Mouse (Mus musculus) neural tube, embryonic 14.5 days (tissue): ENCODE data around the gene Ap1m2. TPM values are rescaled to one million over a fixed set of nuclear protein-coding genes. Genes with fewer than 3 reads are reported as not detected.
A peak's percentile ranks its signal among the peaks of the same experiment; 100 is the strongest.

Source experiments
- ATAC-seq: fragments of 200-750 bp; cut with Nextera tagmentation; 2 replicates; pipeline ENCODE4 v1.8.0; 2017; ENCODE audit warnings: low read depth, mild to moderate bottlenecking, moderate TSS enrichment, moderate library complexity
- H3K27ac ChIP-seq: fragments of 300-500 bp; sonication (generic); 2 replicates; pipeline ENCODE4 v1.5.1; 2014; ENCODE audit warnings: low read depth, mild to moderate bottlenecking, control low read depth, low read length, moderate library complexity, mixed read lengths
- H3K27me3 ChIP-seq: fragments of 300-500 bp; sonication (generic); 2 replicates; pipeline ENCODE4 v1.6.1; 2014; ENCODE audit warnings: low read length; ENCODE audit not compliant: control insufficient read depth, insufficient read depth
- H3K36me3 ChIP-seq: fragments of 300-500 bp; sonication (generic); 2 replicates; pipeline ENCODE4 v1.6.1; 2014; ENCODE audit warnings: low read length, mixed read lengths; ENCODE audit not compliant: control insufficient read depth, insufficient read depth
- H3K4me1 ChIP-seq: fragments of 300-500 bp; sonication (generic); 2 replicates; pipeline ENCODE4 v1.6.1; 2014; ENCODE audit warnings: low read length; ENCODE audit not compliant: control insufficient read depth, insufficient read depth
- H3K4me2 ChIP-seq: fragments of 300-500 bp; sonication (generic); 2 replicates; pipeline ENCODE4 v1.6.1; 2014; ENCODE audit warnings: mild to moderate bottlenecking, low read depth, low read length, control low read depth
- H3K4me3 ChIP-seq: fragments of 300-500 bp; sonication (generic); 2 replicates; pipeline ENCODE4 v1.5.1; 2014; ENCODE audit warnings: low read depth, low read length, control low read depth, mixed read lengths
- H3K9ac ChIP-seq: fragments of 300-500 bp; sonication (generic); replicated peaks from 2 replicates; pipeline ENCODE4 v1.6.1; 2014; ENCODE audit warnings: low read depth, mild to moderate bottlenecking, control low read depth, low read length, mixed read lengths
- H3K9me3 ChIP-seq: fragments of 300-500 bp; sonication (generic); 2 replicates; pipeline ENCODE4 v1.6.1; 2016; ENCODE audit warnings: low read length; ENCODE audit not compliant: control insufficient read depth
- WGBS: fragments of 180-500 bp; shearing (Covaris S2); extraction: QIAGEN DNeasy Blood & Tissue Kit; methylation state at CpG from one replicate; pipeline ENCODE4 v1.1.7; 2014; 5-methylcytosine and 5-hydroxymethylcytosine counted together
- polyA plus RNA-seq: library from polyadenylated mRNA; unstranded; fragments of >200 nt; fragmentation: Nextera tagmentation; extraction: Ambion mirVana; gene quantifications from 2 replicates; pipeline ENCODE4 v1.2.1, GENCODE M21; 2014

Ap1m2 gene
- polyA plus RNA-seq, 1 experiment from 2014 or later, result 2.3 TPM

DNA sequence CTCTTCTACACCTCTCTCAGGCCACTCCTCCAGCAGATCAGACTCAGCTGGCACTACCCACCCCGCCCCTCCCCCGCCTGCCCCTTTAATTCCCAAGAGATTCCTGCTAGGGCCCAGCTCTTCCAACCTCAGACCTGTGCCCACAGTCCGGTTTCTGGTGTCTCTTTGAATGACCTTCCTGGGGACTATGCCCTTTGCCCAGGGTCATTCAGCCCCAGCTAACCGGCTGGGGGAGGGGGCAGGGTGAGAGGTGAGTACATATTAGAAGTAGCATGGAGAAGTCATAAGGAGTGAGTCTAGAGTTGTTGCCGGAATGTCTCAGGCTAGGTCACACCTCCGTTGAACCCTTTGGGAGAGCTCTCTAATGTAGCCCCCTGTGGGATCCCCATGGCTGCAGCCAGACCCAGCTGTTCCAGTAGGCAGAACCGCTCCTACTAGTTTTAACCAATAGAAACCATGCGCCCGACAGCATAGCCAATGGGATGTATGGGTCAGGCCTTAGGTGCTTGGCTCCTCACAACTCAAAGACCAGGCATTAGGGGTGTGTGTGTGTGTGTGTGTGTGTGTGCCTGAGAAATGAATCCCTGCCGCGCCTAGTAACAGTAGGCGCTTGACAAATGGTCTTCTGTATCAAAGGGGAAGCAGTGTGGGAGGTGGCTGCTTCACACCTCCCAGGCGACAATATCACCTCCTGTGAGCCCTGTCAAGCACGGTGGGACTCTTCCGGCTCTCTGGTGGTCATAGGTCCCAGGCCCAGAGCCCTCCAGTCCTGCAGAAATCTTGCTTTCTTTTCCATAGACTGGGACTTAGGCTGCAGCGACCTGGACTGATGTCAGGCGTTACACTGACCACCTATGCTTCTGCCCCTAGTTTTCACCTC, 62.3 kb downstream of the Ap1m2 start:
- Histone ChIP-seq H3K9me3 (no peaks in the 10 kb centered on the region), H3K36me3 (no peaks in the 10 kb centered on the region), H3K4me2 (no peak overlapping the region), H3K9ac (no peak overlapping the region), H3K27me3 (peaks cover 37% of the 10 kb centered on the region), H3K27ac (no peak overlapping the region), H3K4me1 (peaks cover 3% of the 10 kb centered on the region; the same call in 1 of the 2 replicates), H3K4me3 (no peak overlapping the region)
- WGBS, result 35% methylated on average over 17 of the region's 17 CpGs
- ATAC-seq, result no peak

DNA sequence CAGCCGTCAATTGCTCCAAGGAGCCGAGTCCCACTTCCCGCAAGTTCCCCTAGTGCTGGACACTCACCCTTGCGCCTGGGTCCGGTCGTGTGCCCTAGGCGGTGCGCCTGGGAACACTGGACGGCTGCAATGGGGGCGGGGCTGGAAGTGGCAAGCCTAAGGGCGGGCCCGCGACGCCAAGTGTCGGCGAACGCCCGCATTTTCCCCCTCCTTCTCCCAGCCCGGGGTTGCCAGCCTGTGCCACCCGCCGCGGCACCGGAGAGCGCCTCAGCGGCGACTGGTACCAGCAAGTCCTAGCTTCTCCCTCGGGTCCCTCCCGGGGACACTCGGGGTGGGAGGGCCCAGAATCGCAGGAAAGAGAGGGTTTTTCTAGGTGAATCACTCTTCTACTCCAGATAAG, 63.8 kb downstream of the Ap1m2 start, which contains the start of gene S1pr5:
S1pr5 (minus strand) TSS at position 118 of the 400 bp plus-strand sequence.
- Histone ChIP-seq H3K4me1 (peaks cover 12% of the 10 kb centered on the region), H3K9me3 (no peaks in the 10 kb centered on the region), H3K4me2 (no peak within 1 kb of the TSS), H3K4me3 (no peak within 1 kb of the TSS), H3K36me3 (no peaks in the 10 kb centered on the region), H3K27me3 (peaks cover 45% of the 10 kb centered on the region), H3K9ac (no peak within 1 kb of the TSS), H3K27ac (no peak within 1 kb of the TSS)
- WGBS, result under 1% methylated on average over 26 of the region's 30 CpGs
- ATAC-seq, result no peak

GRCm38 (mm10) chr9:21246342-21246741, 65.8 kb downstream of the Ap1m2 start:
- H3K4me2 ChIP-seq, result no peak overlapping the region
- 67% methylated on average over 1 of the region's 1 CpGs for whole genome bisulfite sequencing
- H3K36me3 ChIP-seq, result no peaks in the 10 kb centered on the region
- ATAC-seq, result no peak
- no peak overlapping the region for H3K4me3 ChIP-seq
- H3K9me3 ChIP-seq, result no peaks in the 10 kb centered on the region
- H3K4me1 ChIP-seq, result peaks cover 12% of the 10 kb centered on the region
- peaks cover 48% of the 10 kb centered on the region for H3K27me3 ChIP-seq
- no peak overlapping the region for H3K9ac ChIP-seq
- no peak overlapping the region for H3K27ac ChIP-seq

DNA sequence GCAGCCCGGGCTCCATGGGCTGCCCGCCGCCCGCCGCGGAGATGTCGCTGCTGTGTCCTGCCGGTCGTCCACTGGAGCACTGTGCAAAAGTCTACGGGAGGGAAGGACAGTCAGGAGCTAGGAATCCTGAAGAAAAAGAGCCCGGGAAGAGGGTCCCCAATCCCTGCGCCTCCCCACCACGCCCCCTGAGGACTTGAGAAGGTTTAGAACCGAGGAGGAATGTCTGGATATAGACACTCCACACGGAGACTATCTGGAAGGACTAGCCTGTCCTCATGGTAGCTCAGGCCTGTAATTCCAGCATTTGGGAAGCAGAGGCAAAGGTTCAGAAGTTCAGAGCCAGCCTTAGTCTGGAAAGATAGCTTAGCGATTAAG, 67.0 kb downstream of the Ap1m2 start:
- ATAC-seq, result no peak
- peak overlapping the region; percentile 60 for H3K9ac ChIP-seq
- peak overlapping the region; percentile 74 for H3K4me2 ChIP-seq
- H3K36me3 ChIP-seq, result no peaks in the 10 kb centered on the region
- H3K27ac ChIP-seq, result peak overlapping the region; percentile 64; the same call in 1 of the 2 replicates
- H3K27me3 ChIP-seq, result peaks cover 47% of the 10 kb centered on the region
- H3K4me1 ChIP-seq, result peaks cover 12% of the 10 kb centered on the region
- H3K9me3 ChIP-seq, result no peaks in the 10 kb centered on the region
- peak overlapping the region; percentile 41 for H3K4me3 ChIP-seq
- 5% methylated on average over 16 of the region's 16 CpGs for WGBS

DNA sequence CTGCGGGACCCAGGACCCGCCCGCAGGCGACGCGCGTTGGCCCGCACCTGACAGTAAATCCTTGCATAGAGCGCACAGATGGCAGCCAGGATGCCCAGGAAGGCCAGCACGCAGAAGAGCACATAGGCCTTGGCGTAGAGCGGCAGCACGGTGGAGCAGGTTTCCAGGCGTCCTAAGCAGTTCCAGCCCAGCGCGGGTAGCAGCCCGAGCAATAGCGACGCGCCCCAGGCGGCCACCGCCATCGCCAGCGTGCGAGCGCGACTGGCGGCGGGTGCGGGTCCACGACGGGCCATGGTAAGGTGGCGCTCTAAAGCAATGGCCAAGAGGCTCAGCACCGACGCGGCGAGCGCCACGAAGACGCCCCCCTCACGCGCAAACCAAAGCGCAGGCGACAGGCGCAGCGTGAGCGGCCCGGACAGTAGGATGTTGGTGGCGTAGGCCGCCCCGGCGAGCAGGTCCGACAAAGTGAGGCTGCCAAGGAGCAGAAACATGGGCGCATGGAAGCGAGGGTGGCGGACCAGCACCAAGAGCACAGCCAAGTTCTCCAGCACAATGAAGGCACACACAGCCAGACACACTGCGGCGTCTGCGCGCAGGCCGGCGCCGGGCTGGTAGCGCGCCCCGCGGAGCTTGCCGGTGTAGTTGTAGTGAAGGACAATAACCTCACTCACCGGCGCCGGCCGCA, 67.6 kb downstream of the Ap1m2 start:
- H3K27ac ChIP-seq, result peak overlapping the region; percentile 64
- H3K9me3 ChIP-seq, result no peaks in the 10 kb centered on the region
- WGBS, result under 1% methylated on average over 70 of the region's 72 CpGs
- H3K4me1 ChIP-seq, result peaks cover 12% of the 10 kb centered on the region
- ATAC-seq, result peak; percentile 75
- peak overlapping the region; percentile 60 for H3K9ac ChIP-seq
- peak overlapping the region; percentile 74 for H3K4me2 ChIP-seq
- peaks cover 42% of the 10 kb centered on the region for H3K27me3 ChIP-seq
- H3K4me3 ChIP-seq, result peak overlapping the region; percentile 41
- H3K36me3 ChIP-seq, result no peaks in the 10 kb centered on the region

Other genes with a start within 250 kb of the Ap1m2 start
- 1.2 and 2.7 TPM in 2 replicates for gene Zglp1, start 245.2 kb downstream of the Ap1m2 start, polyA plus RNA-seq
- 1.7 and 1.8 TPM in 2 replicates for gene Gm49373, start 239.2 kb downstream of the Ap1m2 start, polyA plus RNA-seq
- gene Fdx1l, start 238.7 kb downstream of the Ap1m2 start, polyA plus RNA-seq, result 62.7 and 73.5 TPM in 2 replicates
- 0.88 and 1.5 TPM in 2 replicates for gene Gm38431, start 220.3 kb downstream of the Ap1m2 start, polyA plus RNA-seq
- 29.4 and 35.2 TPM in 2 replicates for gene Raver1, start 220.3 kb downstream of the Ap1m2 start, polyA plus RNA-seq
- gene Tyk2, start 181.1 kb downstream of the Ap1m2 start, polyA plus RNA-seq, result 7.9 and 10.2 TPM in 2 replicates
- gene Cdc37, start 162.4 kb downstream of the Ap1m2 start, polyA plus RNA-seq, result 190 and 219 TPM in 2 replicates
- gene Pde4a, start 146.6 kb downstream of the Ap1m2 start, polyA plus RNA-seq, result 27.5 and 35.3 TPM in 2 replicates
- gene Keap1, start 73.0 kb downstream of the Ap1m2 start, polyA plus RNA-seq, result 34.2 and 43.6 TPM in 2 replicates
- gene S1pr5, start 63.9 kb downstream of the Ap1m2 start, polyA plus RNA-seq, result 4.2 and 5.0 TPM in 2 replicates
- gene Atg4d, start 47.0 kb downstream of the Ap1m2 start, polyA plus RNA-seq, result 50.4 and 50.5 TPM in 2 replicates
- 14.2 and 16.4 TPM in 2 replicates for gene Kri1, start 24.4 kb downstream of the Ap1m2 start, polyA plus RNA-seq
- gene Cdkn2d, start 20.9 kb downstream of the Ap1m2 start, polyA plus RNA-seq, result 113 and 125 TPM in 2 replicates
- gene Slc44a2, start 8.4 kb upstream of the Ap1m2 start, polyA plus RNA-seq, result 67.7 and 75.1 TPM in 2 replicates
- gene Ilf3, start 55.5 kb upstream of the Ap1m2 start, polyA plus RNA-seq, result 210 and 222 TPM in 2 replicates
- 43.7 and 48.9 TPM in 2 replicates for gene Qtrt1, start 99.5 kb upstream of the Ap1m2 start, polyA plus RNA-seq
- gene Dnm2, start 112.6 kb upstream of the Ap1m2 start, polyA plus RNA-seq, result 53.1 and 59.4 TPM in 2 replicates
- gene Tmed1, start 197.9 kb upstream of the Ap1m2 start, polyA plus RNA-seq, result 42.2 and 45.7 TPM in 2 replicates
- 2.5 and 3.0 TPM in 2 replicates for gene AB124611, start 213.8 kb upstream of the Ap1m2 start, polyA plus RNA-seq
- gene Carm1, start 234.6 kb upstream of the Ap1m2 start, polyA plus RNA-seq, result 30.1 and 36.4 TPM in 2 replicates